Mouse (Mus musculus) stomach, postnatal 0 days (tissue): ENCODE measurements around the gene Cdk8. TPM values are rescaled to one million over a fixed set of nuclear protein-coding genes. Genes with fewer than 3 reads are reported as not detected.
"Not testable (repeated sequence)": the region's sequence is repeated elsewhere in the genome, so short reads cannot be mapped to it uniquely, and the experiment has no call there.

Experiments
- ATAC-seq: fragments of 200-750 bp; cut with Nextera tagmentation; 2 replicates; pipeline ENCODE4 v1.8.0; 2017; ENCODE audit not compliant: low FRiP score, low TSS enrichment
- DNase-seq: peaks from one replicate; pipeline ENCODE4 v3.0.0-alpha.2; 2016; ENCODE audit warnings: low spot score
- H3K27ac ChIP-seq: fragments of 300-500 bp; sonication (generic); replicated peaks from 2 replicates; pipeline ENCODE4 v1.5.1; 2014; ENCODE audit warnings: mild to moderate bottlenecking, control low read depth
- H3K27me3 ChIP-seq: fragments of 300-500 bp; sonication (generic); 2 replicates; pipeline ENCODE4 v1.6.1; 2014; ENCODE audit warnings: low read length; ENCODE audit not compliant: control insufficient read depth, insufficient read depth
- H3K36me3 ChIP-seq: fragments of 300-500 bp; sonication (generic); 2 replicates; pipeline ENCODE4 v1.6.1; 2014; ENCODE audit warnings: low read length, mixed read lengths; ENCODE audit not compliant: control insufficient read depth, insufficient read depth
- H3K4me1 ChIP-seq: fragments of 300-500 bp; sonication (generic); replicated peaks from 2 replicates; pipeline ENCODE4 v1.6.1; 2014; ENCODE audit warnings: antibody characterized with exemption; ENCODE audit not compliant: control insufficient read depth, insufficient read depth
- H3K4me2 ChIP-seq: fragments of 300-500 bp; sonication (generic); replicated peaks from 2 replicates; pipeline ENCODE4 v1.6.1; 2014; ENCODE audit warnings: low read depth, mild to moderate bottlenecking, control low read depth, moderate library complexity
- H3K4me3 ChIP-seq: fragments of 300-500 bp; sonication (generic); 2 replicates; pipeline ENCODE4 v1.5.1; 2014; ENCODE audit warnings: low read depth, low read length, control low read depth
- H3K9ac ChIP-seq: fragments of 300-500 bp; sonication (generic); 2 replicates; pipeline ENCODE4 v1.6.1; 2014; ENCODE audit warnings: mild to moderate bottlenecking, low read length, control low read depth, mixed read lengths
- H3K9me3 ChIP-seq: fragments of 300-500 bp; sonication (generic); 2 replicates; pipeline ENCODE4 v1.6.1; 2016; ENCODE audit warnings: low read length; ENCODE audit not compliant: control insufficient read depth
- CTCF ChIP-seq: IDR thresholded peaks from 2 replicates; pipeline ENCODE4 v1.5.1; 2016; ENCODE audit warnings: antibody characterized with exemption, low read depth, mild to moderate bottlenecking, moderate library complexity
- EP300 ChIP-seq: optimal IDR thresholded peaks from 2 replicates; pipeline ENCODE3; 2016; ENCODE audit warnings: antibody characterized with exemption
- WGBS: fragments of 180-500 bp; shearing (Covaris S2); extraction: QIAGEN DNeasy Blood & Tissue Kit; methylation state at CpG from one replicate; pipeline ENCODE4 v1.1.7; 2014; 5-methylcytosine and 5-hydroxymethylcytosine counted together
- polyA plus RNA-seq: library from polyadenylated mRNA; unstranded; fragments of >200 nt; fragmentation: Nextera tagmentation; extraction: Ambion mirVana; gene quantifications from 2 replicates; pipeline ENCODE4 v1.2.1, GENCODE M21; 2015

Cdk8 gene
- 12.2 and 12.6 TPM in 2 replicates for polyA plus RNA-seq

DNA sequence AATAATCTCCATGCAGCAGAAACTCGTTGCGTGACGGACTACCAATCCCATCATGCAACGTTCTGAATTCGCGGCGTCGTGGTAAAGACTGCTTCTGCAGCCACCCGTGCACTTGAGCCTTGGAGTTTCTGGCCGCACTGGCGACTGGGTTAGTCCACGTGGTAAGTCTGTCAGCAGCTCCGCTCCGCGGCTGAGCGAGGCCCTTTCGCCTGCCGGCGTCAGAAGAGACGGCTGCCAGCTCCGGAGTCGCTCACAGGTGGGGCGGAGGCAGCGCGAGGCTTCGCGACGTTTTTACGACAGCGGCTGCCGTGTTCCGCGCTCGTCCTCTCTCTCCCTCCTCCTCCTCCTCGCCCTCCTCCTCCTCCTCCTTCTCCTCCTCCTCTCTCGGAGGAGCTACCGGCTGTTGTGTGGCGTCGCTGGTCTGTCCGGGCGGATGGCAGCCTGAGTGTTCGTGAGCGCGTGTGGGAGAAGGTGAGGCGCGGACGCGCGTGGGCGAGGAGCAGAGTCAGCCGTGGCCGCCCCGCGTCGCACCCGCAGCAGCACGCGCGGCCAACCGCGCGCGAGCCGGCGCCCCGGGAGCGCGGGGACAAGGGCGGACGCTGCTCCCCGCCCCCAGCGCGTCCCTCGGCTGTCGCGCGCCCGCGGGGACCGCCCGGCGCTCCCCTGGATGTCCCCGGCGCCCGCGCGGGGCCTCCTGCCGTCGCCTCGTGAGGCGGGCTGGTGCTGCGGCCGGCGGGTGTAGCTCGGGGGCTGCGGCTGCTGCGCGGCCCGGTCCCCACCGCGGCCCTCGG lies at the start of gene Cdk8:
Gene Cdk8, plus strand, starts transcription at position 367 of the 791 bp plus-strand sequence.
- H3K9ac ChIP-seq = peak within 1 kb of the TSS; percentile 88
- H3K36me3 ChIP-seq = no peaks in the 10 kb centered on the region
- H3K27me3 ChIP-seq = no peaks in the 10 kb centered on the region
- ATAC-seq (peak; percentile 95), DNase-seq (peak; percentile 94)
- H3K4me1 ChIP-seq = no peaks in the 10 kb centered on the region
- peak within 1 kb of the TSS; percentile 95 for H3K27ac ChIP-seq
- H3K4me3 ChIP-seq = peak within 1 kb of the TSS; percentile 79
- H3K4me2 ChIP-seq = peak within 1 kb of the TSS; percentile 88
- under 1% methylated on average over 57 of the region's 102 CpGs for WGBS
- peak; percentile 29; the same call in 1 of the 2 replicates for TF ChIP-seq CTCF
- TF ChIP-seq EP300 = no peak
- no peaks in the 10 kb centered on the region for H3K9me3 ChIP-seq

GRCm38 (mm10) chr5:146185204-146185603 lies 45.8 kb upstream of the Cdk8 start, which contains the start of gene 1700001J03Rik:
Gene 1700001J03Rik, minus strand, starts transcription at chr5:146185304.
- DNase-seq, H3K27me3 ChIP-seq, ATAC-seq, H3K9me3 ChIP-seq, H3K4me3 ChIP-seq, H3K36me3 ChIP-seq, H3K4me1 ChIP-seq, H3K4me2 ChIP-seq, H3K9ac ChIP-seq, H3K27ac ChIP-seq: not testable (repeated sequence)
- WGBS = 70% methylated on average over 4 of the region's 4 CpGs

DNA sequence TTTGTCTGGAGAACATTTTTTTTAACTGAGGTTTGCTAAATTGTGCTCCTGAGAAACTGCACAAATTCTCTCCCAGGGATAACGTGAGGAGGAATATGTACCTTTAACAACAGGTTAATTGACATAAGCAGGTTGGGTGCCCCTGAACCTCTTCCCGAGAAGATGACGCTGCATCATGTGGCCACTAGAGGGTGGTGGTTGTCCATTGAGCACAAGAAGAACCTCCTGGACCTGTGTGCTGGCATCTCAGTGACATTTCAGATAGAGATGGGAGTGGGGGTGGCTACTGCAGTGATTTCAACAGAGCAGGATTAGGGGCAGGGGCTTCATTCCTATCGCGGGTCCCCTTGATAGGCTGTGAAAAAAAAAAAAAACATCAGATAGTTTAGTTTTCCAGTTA lies 43.6 kb upstream of the Cdk8 start:
- not testable (repeated sequence) for H3K27me3 ChIP-seq, H3K4me1 ChIP-seq, H3K4me2 ChIP-seq, H3K4me3 ChIP-seq, H3K9me3 ChIP-seq, H3K27ac ChIP-seq, H3K9ac ChIP-seq, H3K36me3 ChIP-seq, ATAC-seq
- DNase-seq = peak; percentile 68
- WGBS = 22% methylated on average over 5 of the region's 5 CpGs
- TF ChIP-seq CTCF = peak; percentile 83

DNA sequence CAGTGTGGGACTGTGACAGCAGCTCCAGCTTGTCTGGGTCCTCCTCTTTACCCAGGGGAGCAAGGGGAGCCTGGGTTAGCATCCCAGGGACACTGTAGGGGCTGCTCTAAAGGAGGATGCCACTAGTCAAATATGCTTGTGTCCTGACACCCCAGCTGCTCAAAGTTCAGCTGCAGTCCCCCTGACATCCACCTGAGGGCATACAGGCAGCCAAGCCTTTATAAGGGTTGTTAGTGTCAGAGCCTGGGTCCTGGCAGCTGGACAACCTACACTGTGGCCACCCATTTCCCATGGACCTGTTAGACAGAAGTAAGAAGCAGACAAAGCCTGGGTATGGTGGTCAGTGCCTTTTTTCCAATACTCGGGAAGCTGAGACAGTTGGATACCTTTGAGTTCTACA lies 42.9 kb upstream of the Cdk8 start:
- TF ChIP-seq CTCF (peak; percentile 48), EP300 (no peak)
- no peaks in the 10 kb centered on the region for H3K4me1 ChIP-seq

GRCm38 (mm10) chr5:146188712-146189111 lies 42.3 kb upstream of the Cdk8 start:
- H3K27ac ChIP-seq = no peak overlapping the region
- ATAC-seq = no peak
- no peak for DNase-seq
- H3K4me1 ChIP-seq = no peaks in the 10 kb centered on the region
- H3K4me3 ChIP-seq = no peak overlapping the region
- no peaks in the 10 kb centered on the region for H3K9me3 ChIP-seq
- no peak overlapping the region for H3K4me2 ChIP-seq
- no peaks in the 10 kb centered on the region for H3K36me3 ChIP-seq
- WGBS = 80% methylated on average over 7 of the region's 7 CpGs
- TF ChIP-seq EP300 (no peak), CTCF (no peak)
- no peaks in the 10 kb centered on the region for H3K27me3 ChIP-seq
- H3K9ac ChIP-seq = no peak overlapping the region

More for the DNA sequence above, 42.9 kb upstream of the Cdk8 start:
- Histone ChIP-seq H3K4me3 (no peak overlapping the region), H3K4me2 (no peak overlapping the region), H3K9ac (no peak overlapping the region), H3K27ac (no peak overlapping the region), H3K27me3 (no peaks in the 10 kb centered on the region), H3K36me3 (no peaks in the 10 kb centered on the region), H3K9me3 (no peaks in the 10 kb centered on the region)
- DNase-seq (no peak), ATAC-seq (no peak)
- WGBS = 91% methylated on average over 1 of the region's 1 CpGs

GRCm38 (mm10) chr5:146190093-146190492 lies 40.9 kb upstream of the Cdk8 start:
- ATAC-seq = no peak
- Histone ChIP-seq H3K36me3 (no peaks in the 10 kb centered on the region), H3K9ac (no peak overlapping the region), H3K4me2 (no peak overlapping the region), H3K4me3 (no peak overlapping the region), H3K27ac (no peak overlapping the region), H3K9me3 (no peaks in the 10 kb centered on the region), H3K27me3 (no peaks in the 10 kb centered on the region), H3K4me1 (no peaks in the 10 kb centered on the region)
- DNase-seq = no peak
- TF ChIP-seq EP300 = no peak
- TF ChIP-seq CTCF = no peak
- 54% methylated on average over 4 of the region's 4 CpGs for WGBS
